Mouse (Mus musculus): Measurements from ENCODE around the gene Tmem131l.

DNA sequence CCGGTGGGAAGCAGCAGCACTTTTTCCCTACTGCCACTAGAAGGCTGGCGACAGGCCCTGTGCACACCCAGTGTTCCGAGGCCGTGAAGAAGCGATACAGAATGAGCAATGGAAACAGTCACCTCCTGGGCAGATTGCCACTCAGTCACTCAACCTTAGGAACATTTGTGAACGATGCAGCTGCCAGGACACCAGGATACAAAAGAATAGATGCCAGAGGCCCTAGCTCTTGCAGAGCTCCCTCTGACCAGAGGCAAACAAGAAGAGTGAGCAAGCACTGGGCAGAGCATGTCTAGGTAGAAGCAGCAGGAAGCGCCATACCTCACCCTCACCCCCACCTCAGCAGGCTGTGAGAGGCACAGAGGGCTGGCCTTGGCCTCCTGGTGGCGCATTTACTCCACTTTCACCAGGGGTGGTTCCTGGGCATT is 46.9 kb downstream of the Tmem131l start:
- TF ChIP-seq POLR2A (IDR thresholded peaks at IDR 0.05; ENCODE audit: extremely low read depth, insufficient read depth, low read length) (no peak), CTCF (IDR thresholded peaks at IDR 0.05; ENCODE audit: extremely low read depth, insufficient read depth, low read length) (no peak)
